In genomic region chr5:92683351-92683807, GRCm38 (mm10) we compare ENCODE assay signal across 8 mouse cellular contexts. TPM values are rescaled to one million over a fixed set of nuclear protein-coding genes. Genes with fewer than 3 reads are reported as not detected.
DNase-seq lines count a peak whose midpoint lies in the region; ATAC-seq and TF ChIP-seq lines count a peak whose summit lies in the region.

Shroom3 (plus strand) TSS chr5:92683435.

- no peak for TF ChIP-seq POLR2A in lung, adult 2 months (IDR thresholded peaks at IDR 0.05; ENCODE audit: borderline replicate concordance, extremely low read depth, low read depth, low read length)

- no peak for ATAC-seq in intestine, postnatal 0 days

- H3K4me2 ChIP-seq in intestine, postnatal 0 days (replicated peaks; ENCODE audit: low read depth), result peak within 1 kb of the TSS; percentile 72

- H3K27me3 ChIP-seq in E14TG2a.4 (ENCODE audit: insufficient read depth, low read length), result peaks cover 15% of the 10 kb centered on the region
- H3K27me3 ChIP-seq in intestine, postnatal 0 days (replicated peaks; ENCODE audit: control insufficient read depth, insufficient read depth, low read length), result no peaks in the 10 kb centered on the region; the same call in 1 of the 2 replicates

- H3K36me3 ChIP-seq in E14TG2a.4 (ENCODE audit: insufficient read depth, low read length), result no peaks in the 10 kb centered on the region
- H3K36me3 ChIP-seq in intestine, postnatal 0 days (ENCODE audit: control insufficient read depth, insufficient read depth), result no peaks in the 10 kb centered on the region

- peak within 1 kb of the TSS; percentile 79 for H3K4me3 ChIP-seq in E14TG2a.4 (replicated peaks; ENCODE audit: low read length)
- peak within 1 kb of the TSS; percentile 43 for H3K4me3 ChIP-seq in intestine, postnatal 0 days (ENCODE audit: low read depth, low read length)
- peak within 1 kb of the TSS; percentile 67 for H3K4me3 ChIP-seq in lung, adult 2 months (replicated peaks; ENCODE audit: extremely low read depth, low read depth, low read length)

- WGBS in intestine, postnatal 0 days, result 1% methylated on average over 26 of the region's 26 CpGs
- WGBS in lung, adult 2 months, result 3% methylated on average over 26 of the region's 26 CpGs

- no peak for DNase-seq in adrenal gland, adult 8-10 months
- no peak for DNase-seq in gonadal fat pad, adult 2 months (ENCODE audit: low read depth)
- DNase-seq in lung, adult 2 months, result peak; percentile 29
- DNase-seq in retina, postnatal 1 day, result peak; percentile 69
- DNase-seq in MN1 (ENCODE audit: low spot score), result no peak
- no peak for DNase-seq in frontal cortex, adult 2 months (ENCODE audit: extremely low spot score in 1 of 2, low spot score in 1 of 2)

- H3K27ac ChIP-seq in intestine, postnatal 0 days (ENCODE audit: low read depth, low read length), result no peak within 1 kb of the TSS

- no peak for TF ChIP-seq CTCF in E14TG2a.4 (conservative IDR thresholded peaks at IDR 0.05; ENCODE audit: low read length)
- TF ChIP-seq CTCF in intestine, postnatal 0 days (IDR thresholded peaks at IDR 0.05; ENCODE audit: low read depth), result no peak
- TF ChIP-seq CTCF in lung, adult 2 months (IDR thresholded peaks at IDR 0.05; ENCODE audit: insufficient read depth, low read length), result no peak

- no peaks in the 10 kb centered on the region for H3K9me3 ChIP-seq in E14TG2a.4 (ENCODE audit: low read length)
- H3K9me3 ChIP-seq in intestine, postnatal 0 days (ENCODE audit: control insufficient read depth), result no peaks in the 10 kb centered on the region

- H3K9ac ChIP-seq in intestine, postnatal 0 days (ENCODE audit: low read depth, low read length), result peak within 1 kb of the TSS; percentile 18; the same call in 1 of the 2 replicates

- H3K4me1 ChIP-seq in E14TG2a.4 (replicated peaks; ENCODE audit: low read depth, low read length), result peaks cover 43% of the 10 kb centered on the region
- no peaks in the 10 kb centered on the region for H3K4me1 ChIP-seq in intestine, postnatal 0 days (replicated peaks; ENCODE audit: control insufficient read depth, insufficient read depth, low read length)
- no peaks in the 10 kb centered on the region for H3K4me1 ChIP-seq in lung, adult 2 months (ENCODE audit: control insufficient read depth, insufficient read depth, low read length)

RNA-seq across cellular contexts. Expression of gene Shroom3, which starts in this region (rescaled TPM):
- total RNA-seq in adrenal gland, adult 8-10 months (2022), result 10 to 100 TPM in 3 of 4 experiments, 1 to 10 TPM in 1; 9.0 to 12.4 (median 10.8) TPM
- polyA plus RNA-seq in gonadal fat pad, adult 2 months (2012; rRNA removed), result 24.9 and 34.4 TPM in 2 replicates
- polyA plus RNA-seq in intestine, postnatal 0 days (2015; fragmentation: Nextera tagmentation; extraction: Ambion mirVana), result 8.0 and 9.8 TPM in 2 replicates
- polyA plus RNA-seq in lung, adult 2 months (2012; rRNA removed), result 63.6 and 70.0 TPM in 2 replicates
- polyA plus RNA-seq in frontal cortex, adult 2 months (2012; rRNA removed), result 2.1 and 2.6 TPM in 2 replicates

Comparison
In these comparisons a context has a peak if more than half of its experiments do, and no peak if none do; other contexts are left out.
1. DNase-seq: peak in lung, adult 2 months (single experiment) and retina, postnatal 1 day (single experiment); none in adrenal gland, adult 8-10 months (single experiment), gonadal fat pad, adult 2 months (single experiment), MN1 (single experiment) and frontal cortex, adult 2 months (0 of 2).
2. Peak in every context shown above with its lines, with median percentiles within 50 percentile points of each other: H3K4me3 ChIP-seq.